Mouse (Mus musculus) bone marrow macrophage, adult 2 months (primary cell): ENCODE measurements around the gene Tmem167. TPM values are rescaled to one million over a fixed set of nuclear protein-coding genes. Genes with fewer than 3 reads are reported as not detected.
"Not testable (repeated sequence)": the region's sequence is repeated elsewhere in the genome, so short reads cannot be mapped to it uniquely, and the experiment has no call there.

Experiments
- H3K27ac ChIP-seq: 2 replicates; pipeline ENCODE4 v1.5.1; 2012; ENCODE audit warnings: low read depth, low read length; ENCODE audit not compliant: insufficient read depth
- H3K4me1 ChIP-seq: 2 replicates; pipeline ENCODE4 v1.6.1; 2012; ENCODE audit warnings: low read length; ENCODE audit not compliant: control insufficient read depth, insufficient read depth
- H3K4me3 ChIP-seq: 2 replicates; pipeline ENCODE4 v1.5.1; 2012; ENCODE audit warnings: mild to moderate bottlenecking, low read length, moderate library complexity; ENCODE audit not compliant: insufficient read depth
- CTCF ChIP-seq: IDR thresholded peaks from 2 replicates; pipeline ENCODE4 v1.5.1; 2012; ENCODE audit warnings: low read depth, mild to moderate bottlenecking, low read length, moderate library complexity
- POLR2A ChIP-seq: IDR thresholded peaks from 2 replicates; pipeline ENCODE4 v1.6.1; 2012; ENCODE audit warnings: mild to moderate bottlenecking, low read depth, low read length, borderline replicate concordance
- polyA plus RNA-seq: library from polyadenylated mRNA; stranded (reverse); fragments of >200 nt; gene quantifications from 2 replicates; pipeline ENCODE4 v1.2.4, GENCODE M21; 2012; ENCODE audit not compliant: missing spikeins, insufficient read depth, insufficient read length

Gene Tmem167
- polyA plus RNA-seq: 29.3 and 32.0 TPM in 2 replicates

DNA sequence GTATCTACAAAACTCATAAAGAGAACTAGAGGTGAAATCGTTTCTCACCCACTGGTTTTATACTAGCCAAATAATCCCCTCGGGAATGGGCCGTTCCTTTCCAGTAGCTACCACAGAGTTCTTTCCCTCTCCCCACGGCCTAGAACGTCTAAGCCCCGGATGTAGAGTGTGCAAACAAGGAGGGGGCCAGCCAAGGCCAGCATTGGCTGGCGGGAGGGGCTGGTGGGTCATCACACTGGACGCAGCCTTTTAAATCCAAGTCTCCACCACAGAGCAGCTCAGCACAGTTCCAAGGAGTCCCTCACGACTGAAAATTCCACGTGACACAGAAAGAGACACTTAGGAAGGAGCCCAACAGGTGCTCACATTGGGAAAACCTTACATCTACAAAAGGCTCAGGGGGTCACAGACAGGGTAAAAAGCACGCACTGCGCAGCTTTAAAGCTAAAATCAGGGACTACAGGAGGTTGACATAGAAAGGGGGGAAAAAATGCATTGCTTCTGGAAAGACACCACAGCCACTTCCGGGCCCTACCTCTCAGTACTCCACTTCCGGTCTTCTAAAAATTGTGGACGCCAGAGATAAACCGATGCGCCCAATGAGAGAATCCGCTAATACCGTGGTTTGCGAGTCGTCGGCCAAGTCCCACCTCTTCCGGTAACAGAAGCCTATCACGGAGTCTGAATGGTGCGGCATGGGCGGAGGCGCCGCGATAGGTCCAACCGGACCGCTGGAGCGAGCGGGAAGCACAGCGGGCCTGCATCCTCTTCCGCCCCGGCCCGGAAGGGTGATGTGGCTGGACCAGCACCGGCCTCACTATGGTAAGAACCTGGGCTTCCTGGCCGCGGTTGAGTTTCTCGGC, at the start of gene Tmem167, which contains the start of gene Xrcc4:
Tmem167 (plus strand) TSS at position 162 of the 863 bp plus-strand sequence.
Xrcc4 (minus strand) TSS at position 647 of the 863 bp plus-strand sequence.
- H3K4me3 ChIP-seq: peak within 1 kb of the TSS; percentile 92
- no peak for TF ChIP-seq POLR2A
- no peak for TF ChIP-seq CTCF
- H3K27ac ChIP-seq: peak within 1 kb of the TSS; percentile 85
- no peaks in the 10 kb centered on the region for H3K4me1 ChIP-seq

GRCm38 (mm10) chr13:90039613-90040012, 49.3 kb upstream of the Tmem167 start:
- H3K4me3 ChIP-seq: no peak overlapping the region
- no peak overlapping the region for H3K27ac ChIP-seq
- TF ChIP-seq CTCF: no peak
- TF ChIP-seq POLR2A: no peak
- H3K4me1 ChIP-seq: no peaks in the 10 kb centered on the region

- TF ChIP-seq POLR2A (no peak), CTCF (no peak)
- no peak overlapping the region for H3K27ac ChIP-seq
- peaks cover 2% of the 10 kb centered on the region; the same call in 1 of the 2 replicates for H3K4me1 ChIP-seq
- H3K4me3 ChIP-seq: no peak overlapping the region
Observed at GRCm38 (mm10) chr13:90051735-90052134, 37.2 kb upstream of the Tmem167 start.

DNA sequence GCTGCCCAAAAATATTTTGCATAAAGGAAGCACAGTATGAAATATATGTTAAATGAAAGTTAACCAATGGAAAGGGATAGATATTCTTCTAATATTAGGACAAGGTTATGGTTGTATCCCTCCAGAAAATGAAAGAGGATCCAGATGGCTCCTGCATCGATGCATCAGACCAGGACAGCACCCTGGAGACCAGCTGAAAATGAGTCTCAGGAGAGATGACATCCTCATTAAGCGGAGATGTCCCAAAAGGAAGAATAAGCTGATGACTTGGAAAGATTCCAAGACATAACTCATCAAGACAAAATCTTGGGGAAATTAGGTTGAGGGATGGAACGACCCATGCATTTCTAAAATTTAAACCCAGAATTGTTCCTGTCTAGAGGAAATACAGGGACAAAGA, 36.5 kb upstream of the Tmem167 start:
- Histone ChIP-seq H3K4me3 (no peak overlapping the region), H3K4me1 (peaks cover 2% of the 10 kb centered on the region; the same call in 1 of the 2 replicates), H3K27ac (no peak overlapping the region)
- TF ChIP-seq POLR2A (no peak), CTCF (no peak)

- no peak overlapping the region for H3K27ac ChIP-seq
- TF ChIP-seq POLR2A: no peak
- TF ChIP-seq CTCF: no peak
- no peak overlapping the region for H3K4me3 ChIP-seq
- H3K4me1 ChIP-seq: peaks cover 9% of the 10 kb centered on the region
Observed at GRCm38 (mm10) chr13:90061877-90062276, 27.0 kb upstream of the Tmem167 start.

DNA sequence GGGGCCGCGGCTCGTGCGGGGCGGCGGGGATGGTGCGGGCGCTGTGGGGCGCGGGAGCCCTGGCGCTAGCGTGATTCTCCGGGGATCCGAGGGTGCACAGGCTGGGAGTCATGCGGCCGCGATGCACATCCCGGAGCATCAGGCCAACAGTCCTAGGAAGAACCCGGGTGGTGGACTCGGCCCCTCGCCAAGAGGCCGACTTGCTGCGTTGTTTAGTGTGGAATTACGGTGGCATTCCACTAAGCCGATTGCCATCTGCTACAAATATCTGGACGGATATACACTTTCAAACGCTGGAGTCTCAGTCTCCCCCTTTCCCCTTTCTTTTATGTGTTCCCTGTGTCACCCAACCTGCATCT, 881 bp downstream of the Tmem167 start:
- no peaks in the 10 kb centered on the region for H3K4me1 ChIP-seq
- no peak for TF ChIP-seq POLR2A
- no peak for TF ChIP-seq CTCF
- H3K27ac ChIP-seq: peak overlapping the region; percentile 9; the same call in 1 of the 2 replicates
- peak overlapping the region; percentile 92 for H3K4me3 ChIP-seq

DNA sequence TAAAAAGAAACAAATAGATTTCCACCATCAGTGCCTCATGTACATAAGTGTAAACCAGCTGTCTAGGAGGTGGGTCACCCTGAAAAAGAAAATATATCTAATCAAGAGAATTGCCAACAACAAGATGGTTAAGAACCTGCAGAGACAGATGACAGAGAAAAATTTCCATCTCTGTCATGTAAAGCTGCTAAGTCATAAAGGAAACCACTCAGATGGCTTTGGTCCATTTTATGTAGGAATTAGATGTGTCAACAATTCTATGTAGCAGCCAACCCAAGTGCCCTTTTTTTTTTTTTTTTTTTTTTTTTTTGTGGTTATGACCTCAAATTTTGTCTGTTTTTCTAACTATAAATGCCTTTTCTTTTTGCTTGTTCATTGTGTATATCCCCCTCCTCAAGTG, 12.6 kb downstream of the Tmem167 start:
- TF ChIP-seq POLR2A (no peak), CTCF (no peak)
- Histone ChIP-seq H3K4me1 (no peaks in the 10 kb centered on the region), H3K4me3 (no peak overlapping the region), H3K27ac (no peak overlapping the region)

- Histone ChIP-seq H3K27ac (no peak overlapping the region), H3K4me1 (no peaks in the 10 kb centered on the region), H3K4me3 (no peak overlapping the region)
- TF ChIP-seq CTCF (no peak), POLR2A (no peak)
Observed at GRCm38 (mm10) chr13:90106139-90106538, 17.2 kb downstream of the Tmem167 start.

DNA sequence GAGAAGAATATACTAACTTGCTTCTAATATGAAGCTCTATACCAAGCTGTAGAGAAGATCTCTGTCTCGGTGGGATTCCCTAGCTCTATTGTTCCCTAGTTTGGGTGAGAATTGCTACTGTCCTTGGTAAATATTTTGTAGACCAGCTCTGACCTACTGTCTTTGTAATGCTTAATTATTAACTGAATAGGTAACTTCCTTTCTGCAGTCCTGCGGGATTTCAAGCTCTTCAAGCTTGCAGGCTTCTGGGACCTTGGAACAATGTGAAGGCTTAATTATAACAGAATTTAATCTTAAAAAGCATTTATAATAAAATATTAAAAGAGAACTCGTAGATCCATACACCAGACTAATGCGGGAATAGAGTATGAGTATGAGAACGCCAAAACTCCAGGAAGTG, 19.8 kb downstream of the Tmem167 start:
- H3K27ac ChIP-seq, H3K4me3 ChIP-seq, H3K4me1 ChIP-seq: not testable (repeated sequence)

DNA sequence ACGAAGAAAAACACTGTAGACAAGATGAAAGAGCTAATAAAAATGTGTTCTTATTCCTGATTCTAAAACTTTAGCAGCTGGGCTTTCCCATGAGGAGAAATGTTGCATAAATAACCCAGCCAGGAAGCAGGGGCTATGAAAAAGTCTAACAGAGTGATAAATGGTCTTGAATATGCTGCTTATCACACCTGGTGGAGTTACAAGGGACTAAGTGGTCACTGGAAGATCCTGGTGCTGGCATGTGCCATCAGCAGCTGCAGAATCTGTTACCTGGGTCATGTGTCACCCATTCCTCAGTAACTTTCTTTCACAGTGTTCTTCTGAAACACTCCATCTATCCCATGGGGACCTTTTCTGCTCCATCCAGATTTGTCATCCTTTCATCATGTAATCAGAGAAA, 22.8 kb downstream of the Tmem167 start:
- no peak overlapping the region for H3K4me3 ChIP-seq
- H3K27ac ChIP-seq: no peak overlapping the region
- H3K4me1 ChIP-seq: no peaks in the 10 kb centered on the region
- TF ChIP-seq POLR2A (no peak), CTCF (no peak)
